Mouse (Mus musculus) v-Abl transformed pro-B cells (cell line): ENCODE measurements around the gene Tnip1.

ENCODE experiments used
- in situ Hi-C, 2 experiments: fragments of 400-800 bp; cut with MboI; formaldehyde crosslinking; loops; one replicate each; pipeline ENCODE4 v1.15.1; 2025; ENCODE audit not compliant: unreplicated experiment in 2 of 2

Gene Tnip1

GRCm38 (mm10) chr11:54862621-54863520 is 99.8 kb downstream of the Tnip1 start:
- in situ Hi-C loops: loop anchor here (5.0 kb wide), 6 partner anchors 76 to 556 kb away; partner anchors contain the start of genes Cdc42se2 (in 1 of the 2) and Rapgef6 (in 1 of the 2)

- in situ Hi-C loops: loop anchor here (5.0 kb wide), 6 partner anchors 74 to 554 kb away; partner anchors contain the start of genes Cdc42se2 (in 1 of the 2) and Rapgef6 (in 1 of the 2)
Observed at GRCm38 (mm10) chr11:54861471-54862420, 101.0 kb downstream of the Tnip1 start.
